Mouse (Mus musculus) ES-Bruce4 (cell line): ENCODE results near the gene Prkar1b.

Source experiments
- EP300 ChIP-seq: IDR thresholded peaks from 2 replicates; pipeline ENCODE4 v1.6.1; 2011; ENCODE audit warnings: low read depth, low read length; ENCODE audit not compliant: insufficient read depth
- POLR2A ChIP-seq: IDR thresholded peaks from one replicate; pipeline ENCODE4 v1.8.1; 2011; ENCODE audit warnings: low read length; ENCODE audit not compliant: insufficient read depth

DNA sequence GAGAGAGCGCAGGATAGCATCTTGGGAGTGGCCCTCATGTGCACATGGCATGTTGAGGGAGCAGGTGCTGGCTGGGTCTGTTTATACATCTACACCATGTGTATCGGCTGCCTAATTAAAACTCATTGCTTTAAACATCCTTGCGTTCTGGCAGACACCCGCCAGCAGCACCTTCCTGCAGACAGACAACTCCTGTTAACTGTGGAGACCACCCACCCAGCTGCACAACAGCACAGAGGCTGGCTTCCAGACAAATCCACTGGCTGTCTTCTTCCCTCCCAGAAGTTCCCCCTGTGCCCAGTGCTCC, 71.7 kb downstream of the Prkar1b start:
- TF ChIP-seq EP300 (no peak), POLR2A (no peak)
